Mouse (Mus musculus) hindbrain, postnatal 0 days (tissue): ENCODE measurements at regions not wholly inside any gene's neighbourhood (a gene's known extent, or its start where the extent isn't known, plus 50 kb on each side); places are given as distances from the start of the nearest gene placed in this dataset.

ENCODE experiments used
- ATAC-seq: fragments of 200-750 bp; cut with Nextera tagmentation; 2 replicates; pipeline ENCODE4 v1.8.0; 2017; ENCODE audit warnings: mild to moderate bottlenecking, moderate TSS enrichment, moderate library complexity
- DNase-seq: peaks from one replicate; pipeline ENCODE4 v3.0.0-alpha.2; 2015; ENCODE audit warnings: low spot score
- H3K27ac ChIP-seq: fragments of 300-500 bp; sonication (generic); 2 replicates; pipeline ENCODE4 v1.5.1; 2014; ENCODE audit warnings: mild to moderate bottlenecking
- H3K27me3 ChIP-seq: fragments of 300-500 bp; sonication (generic); 2 replicates; pipeline ENCODE4 v1.6.1; 2014; ENCODE audit warnings: low read length, mixed read lengths; ENCODE audit not compliant: insufficient read depth
- H3K36me3 ChIP-seq: fragments of 300-500 bp; sonication (generic); 2 replicates; pipeline ENCODE4 v1.6.1; 2014; ENCODE audit warnings: low read length, mixed read lengths; ENCODE audit not compliant: insufficient read depth
- H3K4me1 ChIP-seq: fragments of 300-500 bp; sonication (generic); 2 replicates; pipeline ENCODE4 v1.6.1; 2014; ENCODE audit warnings: antibody characterized with exemption, low read length, mixed read lengths; ENCODE audit not compliant: insufficient read depth
- H3K4me2 ChIP-seq: fragments of 300-500 bp; sonication (generic); 2 replicates; pipeline ENCODE4 v1.6.1; 2014; ENCODE audit warnings: low read depth, mild to moderate bottlenecking, low read length, moderate library complexity, mixed read lengths
- H3K4me3 ChIP-seq: fragments of 300-500 bp; sonication (generic); 2 replicates; pipeline ENCODE4 v1.5.1; 2014; ENCODE audit warnings: low read length
- H3K9ac ChIP-seq: fragments of 300-500 bp; sonication (generic); replicated peaks from 2 replicates; pipeline ENCODE4 v1.6.1; 2014; ENCODE audit warnings: mild to moderate bottlenecking, low read length, moderate library complexity, mixed read lengths
- H3K9me3 ChIP-seq: fragments of 300-500 bp; sonication (generic); 2 replicates; pipeline ENCODE4 v1.6.1; 2016; ENCODE audit warnings: low read length, mixed read lengths
- CTCF ChIP-seq: IDR thresholded peaks from 2 replicates; pipeline ENCODE4 v1.5.1; 2016; ENCODE audit warnings: antibody characterized with exemption, control low read depth, low read depth
- WGBS: fragments of 180-500 bp; shearing (Covaris S2); extraction: QIAGEN DNeasy Blood & Tissue Kit; methylation state at CpG from one replicate; pipeline ENCODE4 v1.1.7; 2014; 5-methylcytosine and 5-hydroxymethylcytosine counted together

DNA sequence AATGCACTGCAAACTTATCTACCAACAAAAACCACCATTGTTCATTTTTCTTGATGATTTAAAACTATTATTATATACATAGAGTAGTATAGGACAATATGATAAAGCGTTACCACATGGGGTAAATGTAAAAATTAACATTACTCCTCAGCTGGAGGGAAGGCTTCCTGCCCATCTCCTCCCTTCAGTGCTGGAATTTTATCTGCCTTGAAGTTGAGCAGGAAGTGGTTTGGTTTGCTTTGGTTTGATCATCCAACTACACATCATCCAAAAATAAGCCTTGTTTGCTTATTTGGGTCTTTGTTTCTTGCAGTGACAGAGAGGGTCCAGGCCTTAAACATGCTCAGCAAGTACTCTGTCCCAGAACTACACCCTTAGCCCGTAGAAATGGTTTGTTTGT lies 285.7 kb downstream of the Gsdmc2 start:
- no peak for TF ChIP-seq CTCF
- H3K4me3 ChIP-seq = no peak overlapping the region
- H3K4me1 ChIP-seq = no peaks in the 10 kb centered on the region
- ATAC-seq (no peak), DNase-seq (no peak)
- H3K27ac ChIP-seq = no peak overlapping the region
- H3K9ac ChIP-seq = no peak overlapping the region
- WGBS = 79% methylated on average over 2 of the region's 2 CpGs
- H3K9me3 ChIP-seq = no peaks in the 10 kb centered on the region
- no peak overlapping the region for H3K4me2 ChIP-seq
- no peaks in the 10 kb centered on the region for H3K27me3 ChIP-seq
- no peaks in the 10 kb centered on the region for H3K36me3 ChIP-seq

DNA sequence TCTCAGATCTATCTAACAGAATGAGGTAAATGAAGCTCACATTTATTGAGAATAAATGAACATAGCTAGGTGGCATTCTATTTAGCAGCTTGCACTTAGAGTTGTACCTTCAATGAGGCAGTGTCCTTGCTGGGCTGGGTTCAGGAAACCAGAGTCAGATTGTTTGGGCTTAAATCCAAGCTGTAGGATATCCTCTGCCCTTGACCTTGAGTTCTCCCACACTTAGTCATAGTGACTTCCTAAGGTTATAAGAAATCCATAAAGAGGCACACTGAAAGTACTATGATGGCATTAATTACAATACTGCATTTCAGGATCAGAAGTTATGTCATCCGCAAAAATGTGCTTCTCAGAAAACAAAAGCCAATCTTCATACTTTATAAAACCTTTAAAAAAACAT lies 286.3 kb downstream of the Gsdmc2 start:
- no peak for TF ChIP-seq CTCF
- ATAC-seq (no peak), DNase-seq (no peak)
- no peaks in the 10 kb centered on the region for H3K36me3 ChIP-seq
- no peaks in the 10 kb centered on the region for H3K27me3 ChIP-seq
- H3K4me3 ChIP-seq = no peak overlapping the region
- no peak overlapping the region for H3K9ac ChIP-seq
- 94% methylated on average over 1 of the region's 1 CpGs for WGBS
- no peak overlapping the region for H3K27ac ChIP-seq
- H3K4me2 ChIP-seq = no peak overlapping the region
- H3K4me1 ChIP-seq = no peaks in the 10 kb centered on the region
- no peaks in the 10 kb centered on the region for H3K9me3 ChIP-seq

- H3K4me3 ChIP-seq = no peak overlapping the region
- no peak overlapping the region for H3K27ac ChIP-seq
- TF ChIP-seq CTCF = no peak
- H3K4me2 ChIP-seq = no peak overlapping the region
- no peak overlapping the region for H3K9ac ChIP-seq
- 88% methylated on average over 3 of the region's 3 CpGs for WGBS
- no peaks in the 10 kb centered on the region for H3K36me3 ChIP-seq
- H3K4me1 ChIP-seq = no peaks in the 10 kb centered on the region
- no peaks in the 10 kb centered on the region for H3K9me3 ChIP-seq
- H3K27me3 ChIP-seq = no peaks in the 10 kb centered on the region
- DNase-seq (no peak), ATAC-seq (no peak)
Observed at GRCm38 (mm10) chr15:63557816-63558215, 287.2 kb downstream of the Gsdmc2 start.

DNA sequence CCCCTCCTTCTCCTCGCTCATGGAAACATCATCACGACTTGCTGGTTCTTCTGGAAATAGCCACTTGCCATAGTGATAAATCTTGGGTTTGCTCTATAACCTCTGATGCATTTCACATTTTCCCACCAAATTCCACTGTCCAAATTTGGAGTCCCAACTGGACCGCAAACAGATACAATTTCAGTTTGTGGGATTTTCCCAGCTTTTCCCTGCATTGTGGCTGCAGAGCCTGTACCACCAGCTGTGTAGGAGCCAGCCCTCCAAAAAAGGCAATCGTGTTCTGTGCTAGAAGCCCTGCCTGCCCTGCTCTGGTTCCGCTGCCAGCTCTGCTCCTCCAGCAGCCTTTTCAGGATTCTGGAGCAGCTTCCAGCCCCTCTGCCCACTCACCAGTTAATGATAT lies 291.4 kb downstream of the Gsdmc2 start:
- H3K27ac ChIP-seq = no peak overlapping the region
- no peak overlapping the region for H3K9ac ChIP-seq
- no peak for TF ChIP-seq CTCF
- H3K36me3 ChIP-seq = no peaks in the 10 kb centered on the region
- H3K4me2 ChIP-seq = no peak overlapping the region
- ATAC-seq (no peak), DNase-seq (no peak)
- H3K4me3 ChIP-seq = no peak overlapping the region
- H3K4me1 ChIP-seq = no peaks in the 10 kb centered on the region
- WGBS = 69% methylated on average over 5 of the region's 5 CpGs
- H3K9me3 ChIP-seq = no peaks in the 10 kb centered on the region
- H3K27me3 ChIP-seq = no peaks in the 10 kb centered on the region

DNA sequence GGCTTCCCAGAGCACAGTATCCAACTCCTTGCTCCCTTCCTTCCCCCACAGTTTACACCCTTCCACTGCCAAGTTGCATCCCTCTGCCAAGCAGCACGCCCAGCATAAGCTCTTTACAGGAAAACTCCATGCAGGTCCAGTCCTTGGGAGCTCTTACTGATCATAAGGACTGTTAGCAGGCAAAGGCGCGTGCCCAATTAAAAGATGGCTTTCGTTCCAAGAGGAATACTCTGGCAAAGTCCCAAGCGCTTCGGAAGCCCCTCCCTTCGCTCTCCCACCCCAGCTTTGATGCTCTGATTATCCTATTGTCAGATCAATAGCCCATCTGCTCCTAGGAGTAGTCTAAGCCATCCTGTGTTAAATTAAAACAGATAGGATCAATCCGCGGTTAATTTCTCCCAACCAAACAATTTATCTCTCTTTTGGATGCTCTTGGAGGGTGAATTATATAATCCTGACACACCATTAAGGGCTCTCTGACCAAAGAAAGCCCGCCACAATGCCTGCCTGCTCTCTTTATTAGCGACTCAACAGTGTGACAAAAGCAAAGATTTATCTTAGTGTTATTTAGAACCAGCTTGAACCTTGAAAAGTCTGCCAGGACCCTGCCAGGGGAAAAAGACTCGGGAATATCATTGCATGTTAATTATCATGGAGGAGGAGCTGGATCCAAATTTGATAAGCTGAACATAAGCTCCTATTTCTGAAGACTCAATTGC lies 312.5 kb downstream of the Gsdmc2 start:
- Histone ChIP-seq H3K36me3 (no peaks in the 10 kb centered on the region), H3K4me3 (peak overlapping the region; percentile 14), H3K4me1 (peaks cover 4% of the 10 kb centered on the region; the same call in 1 of the 2 replicates), H3K9me3 (no peaks in the 10 kb centered on the region), H3K27ac (peak overlapping the region; percentile 20; the same call in 1 of the 2 replicates), H3K27me3 (no peaks in the 10 kb centered on the region), H3K4me2 (peak overlapping the region; percentile 47), H3K9ac (no peak overlapping the region)
- 27% methylated on average over 12 of the region's 12 CpGs for WGBS
- DNase-seq (peak; percentile 76), ATAC-seq (peak; percentile 70; the same call in 1 of the 2 replicates)
- TF ChIP-seq CTCF = no peak

DNA sequence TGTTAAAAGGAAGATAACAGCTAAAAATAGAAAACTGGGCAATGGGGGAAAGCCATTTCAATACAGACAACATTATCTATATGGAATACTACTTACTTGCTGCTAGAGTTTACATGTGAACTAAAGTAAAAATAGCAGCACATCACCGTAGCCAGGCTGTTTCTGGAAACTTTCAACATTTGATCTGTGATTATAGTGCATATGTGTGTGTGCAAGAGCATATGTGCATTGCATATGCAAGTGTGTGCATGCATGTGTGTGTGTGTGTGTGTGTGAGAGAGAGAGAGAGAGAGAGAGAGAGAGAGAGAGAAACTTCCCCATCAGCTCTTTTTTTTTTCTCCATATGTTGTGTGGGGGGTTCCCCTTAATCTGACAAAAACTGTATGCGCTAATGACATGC lies 317.7 kb downstream of the Gsdmc2 start:
- Histone ChIP-seq H3K9me3 (no peaks in the 10 kb centered on the region), H3K27me3 (no peaks in the 10 kb centered on the region), H3K4me3 (no peak overlapping the region), H3K9ac (no peak overlapping the region), H3K4me1 (peaks cover 2% of the 10 kb centered on the region; the same call in 1 of the 2 replicates), H3K27ac (no peak overlapping the region), H3K4me2 (no peak overlapping the region), H3K36me3 (no peaks in the 10 kb centered on the region)
- no peak for TF ChIP-seq CTCF
- WGBS = 90% methylated on average over 2 of the region's 2 CpGs
- DNase-seq (no peak), ATAC-seq (no peak)

DNA sequence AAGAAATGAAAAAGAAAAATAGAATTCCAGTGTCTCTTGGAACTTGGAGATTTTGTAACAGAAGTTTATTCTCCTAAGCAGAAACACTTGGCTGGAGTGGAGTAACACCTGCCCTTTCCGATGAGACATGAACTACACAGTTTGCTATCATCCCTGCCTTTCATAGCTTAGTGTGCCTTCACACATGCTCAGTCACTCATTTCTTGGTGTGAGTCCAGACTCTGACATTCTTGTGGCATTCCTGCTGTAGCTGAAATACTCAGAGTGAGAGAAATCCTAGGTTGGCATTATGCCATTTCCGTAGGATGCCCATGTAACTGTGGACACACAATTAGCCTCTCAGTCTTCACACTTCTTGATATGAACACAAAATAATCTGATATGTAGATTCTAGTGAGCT lies 318.2 kb downstream of the Gsdmc2 start:
- 66% methylated on average over 2 of the region's 2 CpGs for WGBS
- no peak for TF ChIP-seq CTCF
- DNase-seq = peak; percentile 61
- Histone ChIP-seq H3K9ac (no peak overlapping the region), H3K9me3 (no peaks in the 10 kb centered on the region), H3K4me3 (no peak overlapping the region), H3K4me2 (no peak overlapping the region), H3K36me3 (no peaks in the 10 kb centered on the region), H3K27me3 (no peaks in the 10 kb centered on the region), H3K4me1 (no peaks in the 10 kb centered on the region), H3K27ac (no peak overlapping the region)
- no peak for ATAC-seq
